Mouse (Mus musculus): Measurements from ENCODE around the gene Nav2.
A peak's percentile ranks its signal among the peaks of the same experiment; 100 is the strongest.

Gene Nav2

DNA sequence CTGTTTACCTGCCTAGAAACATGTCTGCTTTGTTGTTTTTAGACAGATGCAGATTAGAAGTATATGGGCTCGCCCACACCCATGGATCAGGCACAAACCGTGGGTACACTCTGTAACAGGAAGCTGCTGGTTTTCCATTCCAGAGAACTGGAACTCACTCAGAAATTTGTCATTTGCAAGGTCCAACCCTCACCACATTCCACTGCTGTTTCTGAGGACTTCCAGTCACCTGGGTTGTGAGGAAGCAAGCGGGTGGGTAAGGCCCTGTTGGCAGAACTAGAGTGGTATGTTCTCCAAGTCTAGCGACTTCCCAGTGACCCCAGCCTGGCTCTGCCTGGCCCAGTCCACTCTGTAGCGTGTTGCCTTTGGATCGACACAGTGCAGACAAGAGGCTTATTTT is 349.6 kb downstream of the Nav2 start:
- DNase-seq, result peak; percentile 34

- DNase-seq, result peak; percentile 74
Observed at GRCm38 (mm10) chr7:49261941-49262511, 353.5 kb downstream of the Nav2 start.

- peak; percentile 77 for DNase-seq
Observed at GRCm38 (mm10) chr7:49266422-49266821, 357.9 kb downstream of the Nav2 start.

GRCm38 (mm10) chr7:49267621-49268325 is 359.3 kb downstream of the Nav2 start:
- DNase-seq, result peak; percentile 89

GRCm38 (mm10) chr7:49268401-49268921 is 359.9 kb downstream of the Nav2 start:
- no peak for DNase-seq

GRCm38 (mm10) chr7:49270855-49271254 is 362.3 kb downstream of the Nav2 start:
- DNase-seq, result no peak

DNA sequence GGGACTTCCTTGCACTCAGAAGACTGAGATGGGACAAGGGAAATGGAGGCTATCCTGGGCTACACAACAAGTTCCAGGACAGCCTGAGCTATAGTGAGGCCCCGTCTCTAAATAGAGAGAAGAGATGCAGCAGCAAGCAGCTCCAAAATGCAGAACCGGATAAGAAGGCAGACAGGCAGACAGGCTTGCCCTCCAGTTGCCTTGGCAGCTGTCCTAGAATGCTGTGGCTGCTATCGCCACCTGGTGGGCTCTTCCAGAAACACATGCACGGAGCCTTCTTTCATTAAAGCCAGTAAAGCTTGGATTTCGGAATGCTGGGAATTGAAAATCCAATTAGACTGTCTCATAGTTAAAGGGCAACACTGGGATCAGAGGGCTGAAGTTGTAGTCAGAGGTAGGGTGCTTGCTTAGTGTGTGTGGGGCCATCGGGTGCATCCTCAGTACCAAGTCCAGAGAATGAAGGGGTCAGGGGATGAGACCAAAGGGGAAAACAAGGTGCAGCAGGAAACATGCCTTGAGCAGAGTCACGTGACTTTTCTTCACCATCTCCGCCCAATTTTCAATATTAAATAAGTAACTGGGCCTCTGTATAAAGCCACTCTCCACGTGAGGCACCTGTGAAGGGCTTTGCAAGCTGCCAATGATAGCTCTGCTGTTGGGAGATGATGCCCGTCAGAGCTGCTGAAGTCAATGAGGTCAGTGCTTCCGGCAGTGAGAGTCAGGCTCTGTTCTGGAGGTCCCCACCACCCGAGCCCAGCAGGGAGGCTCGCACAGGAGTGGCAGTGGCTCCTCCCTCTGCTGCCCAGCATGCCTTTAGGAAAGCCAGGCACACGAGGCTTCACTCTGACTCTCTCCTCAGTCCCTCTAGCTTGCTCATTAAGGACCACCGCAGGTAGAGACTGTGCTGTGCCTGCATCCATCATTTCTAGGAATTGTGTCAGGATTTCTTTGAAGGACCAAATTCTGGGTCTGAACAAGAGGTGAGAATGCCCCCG is 364.2 kb downstream of the Nav2 start:
- peak; percentile 81 for DNase-seq

GRCm38 (mm10) chr7:49273907-49274656 is 365.6 kb downstream of the Nav2 start:
- no peak for DNase-seq

- DNase-seq, result peak; percentile 77
Observed at GRCm38 (mm10) chr7:49274676-49275075, 366.2 kb downstream of the Nav2 start.

- no peak for DNase-seq
Observed at GRCm38 (mm10) chr7:49276163-49276562, 367.6 kb downstream of the Nav2 start.

DNA sequence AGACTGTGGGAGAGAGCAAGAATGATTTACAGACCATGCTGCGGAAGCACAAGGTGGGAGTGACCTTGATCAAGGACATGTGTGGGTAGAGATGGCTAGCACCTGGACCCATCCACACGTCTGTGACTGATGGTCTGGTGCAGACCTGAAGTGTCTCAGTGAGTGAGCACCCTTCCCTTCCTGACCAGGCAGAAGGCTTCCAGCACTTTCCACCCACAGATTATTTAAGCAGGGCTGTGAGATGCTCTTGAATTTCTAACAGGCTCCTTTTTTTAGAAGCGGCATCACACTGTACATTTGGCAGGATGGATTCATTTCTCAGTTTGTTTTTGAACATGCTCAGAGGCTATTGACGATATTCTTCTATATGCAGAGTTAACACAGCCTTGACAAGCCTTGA is 369.2 kb downstream of the Nav2 start:
- DNase-seq, result no peak

GRCm38 (mm10) chr7:49278531-49278930 is 370.0 kb downstream of the Nav2 start:
- no peak for DNase-seq

DNA sequence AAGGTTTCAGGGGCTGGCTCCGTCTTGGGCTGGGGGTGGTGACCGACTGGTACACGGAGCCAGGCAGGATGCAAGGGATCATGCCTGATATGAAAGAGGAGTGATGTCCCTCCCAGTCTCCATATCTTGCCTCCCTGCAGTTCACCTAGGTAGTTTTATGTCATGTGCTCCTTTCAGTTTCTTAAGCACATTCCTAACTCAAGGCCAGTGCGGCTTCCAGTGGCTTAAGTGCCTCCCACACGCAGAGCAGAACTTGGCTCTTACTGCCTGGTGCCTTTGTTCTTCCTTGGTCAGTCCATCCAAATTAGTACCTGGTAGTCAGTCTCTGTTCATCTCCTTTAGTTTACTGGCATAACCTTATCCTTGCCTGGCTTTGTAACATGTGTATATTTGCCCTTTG is 371.9 kb downstream of the Nav2 start:
- DNase-seq, result no peak

- no peak for DNase-seq
Observed at GRCm38 (mm10) chr7:49282446-49282845, 373.9 kb downstream of the Nav2 start.

DNA sequence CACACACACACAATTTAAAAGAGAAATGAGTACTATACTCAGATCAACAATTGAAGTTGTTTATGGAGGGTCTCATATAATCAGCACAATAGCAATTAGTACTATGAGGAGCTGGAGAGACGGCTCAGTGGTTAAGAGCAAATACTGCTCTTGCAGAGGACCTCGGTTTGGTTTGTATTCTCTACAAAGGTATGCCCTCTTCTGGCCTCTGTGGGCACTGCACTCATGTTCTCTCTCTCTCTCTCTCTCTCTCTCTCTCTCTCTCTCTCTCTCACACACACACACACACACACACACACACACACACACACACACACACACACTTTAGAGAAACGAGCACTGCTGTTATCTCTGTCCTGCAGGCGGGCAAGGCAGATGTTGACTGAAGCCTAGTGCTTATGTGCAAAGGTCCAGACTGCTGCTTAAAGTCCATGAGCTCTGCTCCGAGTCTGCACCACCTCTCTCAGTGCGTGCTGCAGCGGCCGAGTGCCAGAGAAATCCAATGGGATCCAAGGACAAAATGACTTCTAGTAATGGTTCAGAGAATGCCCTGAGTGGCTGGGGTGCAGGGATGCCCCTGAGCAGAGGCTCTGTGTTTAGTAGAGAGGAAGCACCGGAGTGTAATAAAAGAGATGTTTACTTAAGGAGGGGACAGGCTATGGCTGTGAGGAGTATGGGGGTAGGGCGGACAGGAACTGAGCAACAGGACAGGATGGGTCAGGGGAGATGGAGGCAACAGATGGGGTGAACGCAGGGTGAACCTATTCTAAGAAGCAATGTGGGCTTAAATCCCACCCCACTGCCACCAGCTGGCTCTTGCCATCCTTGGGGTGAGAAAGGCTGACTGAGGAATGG is 375.2 kb downstream of the Nav2 start:
- DNase-seq, result no peak

DNA sequence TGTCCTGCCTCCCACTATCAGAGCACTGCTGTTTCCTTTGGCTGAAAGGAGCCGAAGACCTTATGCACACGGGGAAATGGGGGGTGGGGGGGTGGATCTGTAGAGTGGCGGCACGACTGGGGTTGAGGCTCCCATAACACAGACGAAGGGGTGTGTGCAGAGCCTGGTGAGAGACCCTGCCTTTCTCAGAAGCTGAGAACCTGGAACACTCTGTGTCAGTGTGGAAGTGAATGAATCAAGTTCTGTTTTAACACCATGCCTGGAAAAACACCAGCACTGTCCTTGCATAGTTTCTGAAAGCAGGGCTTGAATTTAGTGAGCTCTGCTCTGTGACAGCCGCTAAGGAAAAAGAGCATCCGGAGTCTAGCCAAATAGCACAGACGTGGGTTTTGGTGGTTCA is 379.7 kb downstream of the Nav2 start:
- no peak for DNase-seq

DNA sequence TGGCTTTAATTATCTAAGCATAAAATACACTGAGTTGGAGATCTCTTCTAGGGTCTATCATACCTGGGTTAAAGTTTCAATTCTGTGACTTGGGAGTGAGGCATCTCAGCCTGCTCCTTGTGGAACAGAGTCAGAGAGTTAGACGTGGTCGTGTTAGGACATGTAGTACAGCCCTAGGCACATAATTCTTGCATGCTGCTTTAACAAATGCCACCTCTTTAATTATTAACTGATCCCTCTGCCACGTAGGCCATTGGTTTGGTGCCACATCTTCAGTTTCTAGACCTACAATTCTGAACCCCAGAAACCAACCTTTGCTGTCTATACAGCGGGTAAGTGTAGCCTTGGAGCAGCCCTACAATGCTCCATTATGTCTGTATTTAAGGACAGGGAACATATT is 381.8 kb downstream of the Nav2 start:
- DNase-seq, result no peak

GRCm38 (mm10) chr7:49291208-49291892 is 382.8 kb downstream of the Nav2 start:
- no peak for DNase-seq

- no peak for DNase-seq
Observed at GRCm38 (mm10) chr7:49297148-49297547, 388.6 kb downstream of the Nav2 start.

DNA sequence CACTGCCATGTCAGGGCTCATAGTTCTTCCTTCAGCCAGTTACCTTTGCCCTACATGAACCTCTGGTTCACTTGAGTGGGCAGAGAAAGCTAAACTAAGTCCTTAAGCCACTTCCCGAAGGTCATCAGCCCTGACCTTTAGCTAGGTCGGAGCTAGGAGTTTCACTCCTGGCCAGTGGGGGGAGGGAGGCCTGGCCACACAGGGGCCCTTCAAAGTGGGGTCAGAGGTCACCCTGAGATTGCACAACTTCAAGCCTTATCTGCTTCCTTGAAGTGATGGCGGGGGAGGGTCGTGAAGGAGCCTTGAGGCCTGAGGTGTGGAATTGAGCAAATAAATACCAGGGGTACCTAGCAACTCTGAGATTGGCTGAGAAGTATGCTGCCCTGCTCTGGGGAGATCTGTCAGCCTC is 389.9 kb downstream of the Nav2 start:
- no peak for DNase-seq

- no peak for DNase-seq
Observed at GRCm38 (mm10) chr7:49301487-49301886, 393.0 kb downstream of the Nav2 start.

Data from cerebellum, adult 11-12 months (tissue).